Mouse (Mus musculus) spleen, postnatal 36 days (tissue): Measurements from ENCODE around the gene Kcnip1.

Source experiments
- DNase-seq, 2 experiments: peaks; one replicate each; pipeline ENCODE4 v3.0.0; 2022; ENCODE audit warnings: low spot score in 2 of 2, mixed read lengths in 1 of 2

Gene Kcnip1

GRCm38 (mm10) chr11:33990002-33990401, 3.0 kb downstream of the Kcnip1 start:
- no peak for DNase-seq

- DNase-seq = no peak
Measured at GRCm38 (mm10) chr11:33986525-33986924, 6.4 kb downstream of the Kcnip1 start.

GRCm38 (mm10) chr11:33980146-33980545, 12.8 kb downstream of the Kcnip1 start:
- no peak for DNase-seq

- DNase-seq = no peak
Measured at GRCm38 (mm10) chr11:33975121-33975520, 17.8 kb downstream of the Kcnip1 start.

GRCm38 (mm10) chr11:33974341-33975040, 18.5 kb downstream of the Kcnip1 start:
- no peak for DNase-seq

- no peak for DNase-seq
Measured at GRCm38 (mm10) chr11:33972114-33972513, 20.8 kb downstream of the Kcnip1 start.

GRCm38 (mm10) chr11:33969199-33969598, 23.8 kb downstream of the Kcnip1 start:
- no peak for DNase-seq

- no peak for DNase-seq
Measured at GRCm38 (mm10) chr11:33967708-33968107, 25.2 kb downstream of the Kcnip1 start.

GRCm38 (mm10) chr11:33965380-33965779, 27.6 kb downstream of the Kcnip1 start:
- DNase-seq = peak in 1 of 2 experiments; percentile 6

- DNase-seq = no peak
Measured at GRCm38 (mm10) chr11:33962688-33963407, 30.1 kb downstream of the Kcnip1 start, which contains the start of gene Kcnmb1. Gene Kcnmb1, plus strand, starts transcription at chr11:33963013.

GRCm38 (mm10) chr11:33962178-33962577, 30.8 kb downstream of the Kcnip1 start:
- no peak for DNase-seq

GRCm38 (mm10) chr11:33958713-33959112, 34.2 kb downstream of the Kcnip1 start:
- DNase-seq = no peak

- DNase-seq = no peak
Measured at GRCm38 (mm10) chr11:33957595-33957994, 35.4 kb downstream of the Kcnip1 start.

- DNase-seq = no peak
Measured at GRCm38 (mm10) chr11:33956623-33957022, 36.3 kb downstream of the Kcnip1 start.

- DNase-seq = no peak
Measured at GRCm38 (mm10) chr11:33955982-33956381, 37.0 kb downstream of the Kcnip1 start.

GRCm38 (mm10) chr11:33951684-33952625, 41.0 kb downstream of the Kcnip1 start:
- no peak for DNase-seq

- no peak for DNase-seq
Measured at GRCm38 (mm10) chr11:33951155-33951554, 41.8 kb downstream of the Kcnip1 start.

GRCm38 (mm10) chr11:33946501-33946900, 46.5 kb downstream of the Kcnip1 start:
- DNase-seq = no peak

GRCm38 (mm10) chr11:33944786-33945328, 48.1 kb downstream of the Kcnip1 start:
- no peak for DNase-seq

GRCm38 (mm10) chr11:33944067-33944785, 48.7 kb downstream of the Kcnip1 start:
- no peak for DNase-seq

- no peak for DNase-seq
Measured at GRCm38 (mm10) chr11:33943565-33943964, 49.4 kb downstream of the Kcnip1 start.
